Mouse (Mus musculus): ENCODE data around the gene Zgpat.
A peak's percentile ranks its signal among the peaks of the same experiment; 100 is the strongest.

The Zgpat gene

GRCm38 (mm10) chr2:181364860-181365596 is at the start of gene Zgpat, which contains the start of gene Arfrp1:
Gene Zgpat (plus strand): TSS chr2:181364928.
Gene Arfrp1 (minus strand): TSS chr2:181365404.
- peak; percentile 93 for DNase-seq

GRCm38 (mm10) chr2:181319248-181320102 is 45.3 kb upstream of the Zgpat start, which contains the start of gene Rtel1:
Gene Rtel1 (plus strand): TSS chr2:181319739.
- DNase-seq, result peak; percentile 87

- no peak for DNase-seq
These were observed 44.6 kb upstream of the Zgpat start for GRCm38 (mm10) chr2:181320103-181320499.

GRCm38 (mm10) chr2:181322136-181322535 is 42.6 kb upstream of the Zgpat start:
- DNase-seq, result no peak

GRCm38 (mm10) chr2:181326098-181326497 is 38.6 kb upstream of the Zgpat start:
- no peak for DNase-seq

- DNase-seq, result no peak
These were observed 32.2 kb upstream of the Zgpat start for GRCm38 (mm10) chr2:181332542-181332941.

- peak; percentile 78 for DNase-seq
These were observed 30.7 kb upstream of the Zgpat start for GRCm38 (mm10) chr2:181334023-181334422.

- DNase-seq, result no peak
These were observed 24.3 kb upstream of the Zgpat start for GRCm38 (mm10) chr2:181340426-181340825.

GRCm38 (mm10) chr2:181342766-181343165 is 22.0 kb upstream of the Zgpat start:
- DNase-seq, result no peak

- DNase-seq, result no peak
These were observed 7.9 kb upstream of the Zgpat start for GRCm38 (mm10) chr2:181356780-181357179.

- no peak for DNase-seq
These were observed 782 bp upstream of the Zgpat start for GRCm38 (mm10) chr2:181363946-181364345.

- no peak for DNase-seq
These were observed 255 bp upstream of the Zgpat start for GRCm38 (mm10) chr2:181364487-181364859.

- DNase-seq, result no peak
These were observed 937 bp downstream of the Zgpat start for GRCm38 (mm10) chr2:181365655-181366075.

GRCm38 (mm10) chr2:181370001-181370400 is 5.3 kb downstream of the Zgpat start:
- DNase-seq, result no peak

GRCm38 (mm10) chr2:181375787-181376186 is 11.1 kb downstream of the Zgpat start:
- DNase-seq, result no peak

GRCm38 (mm10) chr2:181377230-181377629 is 12.5 kb downstream of the Zgpat start:
- DNase-seq, result no peak

- no peak for DNase-seq
These were observed 14.0 kb downstream of the Zgpat start for GRCm38 (mm10) chr2:181378701-181379100.

GRCm38 (mm10) chr2:181379778-181380177 is 15.1 kb downstream of the Zgpat start, which contains the start of gene Lime1:
Gene Lime1 (plus strand): TSS chr2:181380078.
- DNase-seq, result no peak

GRCm38 (mm10) chr2:181380251-181380650 is 15.5 kb downstream of the Zgpat start:
- DNase-seq, result no peak

- no peak for DNase-seq
These were observed 16.4 kb downstream of the Zgpat start for GRCm38 (mm10) chr2:181381107-181381506.

GRCm38 (mm10) chr2:181381631-181382306 is 17.0 kb downstream of the Zgpat start:
- DNase-seq, result no peak

- no peak for DNase-seq
These were observed 19.7 kb downstream of the Zgpat start for GRCm38 (mm10) chr2:181384463-181384862.

GRCm38 (mm10) chr2:181384919-181385391 is 20.2 kb downstream of the Zgpat start:
- peak; percentile 48 for DNase-seq

Data from kidney, postnatal 14 days (tissue).